Mouse (Mus musculus) fibroblast of lung, adult 2 months (primary cell): ENCODE measurements around the gene Rin3.

Experiments used
- DNase-seq: peaks from one replicate; pipeline ENCODE4 v3.0.0-alpha.2; 2011; ENCODE audit warnings: low read depth

The Rin3 gene

DNA sequence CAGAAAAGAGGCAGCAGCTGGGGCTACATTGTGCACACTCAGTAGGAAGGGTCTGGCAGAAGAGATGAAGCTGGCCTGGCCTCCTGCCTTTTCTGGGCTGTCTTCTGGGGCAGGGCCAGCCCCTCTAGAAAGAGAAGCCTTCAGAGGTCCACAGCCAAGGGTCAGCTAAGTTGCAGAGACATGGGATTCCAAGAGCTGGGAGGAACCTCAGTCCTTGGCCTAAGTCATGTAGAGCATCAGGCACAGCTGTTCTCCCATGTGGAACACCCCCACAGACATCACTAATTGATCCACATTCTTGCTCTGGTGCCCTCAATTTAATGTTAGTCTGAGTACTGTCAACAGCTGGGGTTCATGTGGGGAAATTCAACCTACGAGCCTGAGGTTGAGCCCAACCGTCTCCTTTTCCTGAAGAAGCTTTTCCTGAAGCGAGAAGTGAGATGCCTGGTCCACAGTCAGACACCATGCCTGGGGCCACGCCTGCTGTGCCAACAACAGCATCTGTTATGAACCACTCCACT lies 20.0 kb downstream of the Rin3 start:
- DNase-seq: no peak

DNA sequence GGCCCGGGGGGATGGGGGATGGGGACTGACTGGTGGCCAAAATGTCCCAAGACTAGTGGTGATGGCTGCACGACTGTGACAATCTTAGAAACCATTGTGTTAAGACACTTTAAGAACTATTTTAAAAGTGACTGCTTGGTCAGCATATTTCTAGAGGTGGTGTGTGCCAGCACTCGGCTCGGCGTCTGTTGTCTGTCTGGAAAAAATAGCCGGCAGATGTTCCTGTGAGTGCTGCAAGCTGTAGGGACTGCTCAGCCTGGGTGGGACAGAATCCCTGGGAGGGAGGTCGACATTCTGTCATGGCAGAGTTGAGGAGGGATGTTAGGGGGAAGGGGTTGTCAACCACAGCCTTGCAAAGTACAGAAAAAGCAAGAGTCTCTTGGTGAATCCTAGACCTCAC lies 21.0 kb downstream of the Rin3 start:
- no peak for DNase-seq

DNA sequence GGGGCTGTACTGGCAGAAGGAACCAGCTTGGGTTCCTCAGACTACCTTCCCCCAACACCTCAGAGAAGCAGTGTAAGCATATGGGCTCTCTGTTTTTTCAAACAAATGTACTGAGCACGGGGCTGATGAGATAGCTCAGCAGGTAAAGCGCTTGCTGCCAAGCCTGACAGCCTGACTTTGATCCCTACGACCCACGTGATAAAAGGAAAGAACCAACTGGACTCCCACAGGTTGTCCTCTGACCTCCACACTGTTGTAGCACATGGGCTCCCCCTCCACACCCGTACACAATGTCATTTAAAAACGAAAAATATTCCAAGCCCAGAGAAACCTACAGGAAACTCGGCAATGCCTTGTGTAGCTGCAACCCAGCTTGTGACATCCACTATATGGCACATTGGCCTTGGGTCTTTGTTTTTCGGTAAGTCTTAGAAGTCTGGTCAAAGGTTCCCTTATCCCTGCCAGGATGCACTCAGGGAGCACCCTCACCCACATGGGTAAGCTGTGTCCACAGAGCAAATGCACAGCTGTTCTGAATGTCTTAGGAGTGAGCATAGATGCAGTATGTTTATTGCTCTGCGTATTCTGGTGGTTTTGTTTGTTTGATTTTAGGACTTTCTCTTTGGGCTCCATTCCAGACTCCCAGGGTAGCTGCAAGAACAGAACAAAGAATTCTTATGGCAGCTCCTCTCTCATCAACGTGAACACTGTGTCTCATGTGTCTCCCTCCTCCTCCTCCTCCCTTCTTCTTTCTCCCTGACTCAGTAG lies 22.4 kb downstream of the Rin3 start:
- no peak for DNase-seq

DNA sequence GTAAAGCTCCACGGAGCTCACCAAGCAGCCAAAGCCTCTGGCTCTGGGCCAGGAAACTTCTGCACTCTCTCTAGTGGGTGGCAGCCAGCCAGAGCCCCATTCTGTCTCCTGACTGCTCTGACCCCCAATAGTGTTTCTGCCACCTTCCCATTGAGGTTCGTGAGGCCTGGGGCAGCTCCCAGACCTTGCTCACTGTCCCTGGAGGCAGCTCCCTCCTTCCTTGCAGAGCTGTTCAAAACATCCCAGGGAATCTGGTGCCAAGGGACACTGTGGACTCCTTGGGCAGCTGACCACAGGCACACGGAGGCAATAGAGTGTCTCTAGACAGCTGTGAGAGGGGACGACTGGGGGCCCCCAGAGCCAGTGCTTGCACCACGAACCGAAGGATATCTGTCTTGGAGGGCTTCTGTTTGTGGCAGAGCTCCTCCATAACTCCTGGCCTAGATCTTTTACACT lies 25.2 kb downstream of the Rin3 start:
- no peak for DNase-seq

DNA sequence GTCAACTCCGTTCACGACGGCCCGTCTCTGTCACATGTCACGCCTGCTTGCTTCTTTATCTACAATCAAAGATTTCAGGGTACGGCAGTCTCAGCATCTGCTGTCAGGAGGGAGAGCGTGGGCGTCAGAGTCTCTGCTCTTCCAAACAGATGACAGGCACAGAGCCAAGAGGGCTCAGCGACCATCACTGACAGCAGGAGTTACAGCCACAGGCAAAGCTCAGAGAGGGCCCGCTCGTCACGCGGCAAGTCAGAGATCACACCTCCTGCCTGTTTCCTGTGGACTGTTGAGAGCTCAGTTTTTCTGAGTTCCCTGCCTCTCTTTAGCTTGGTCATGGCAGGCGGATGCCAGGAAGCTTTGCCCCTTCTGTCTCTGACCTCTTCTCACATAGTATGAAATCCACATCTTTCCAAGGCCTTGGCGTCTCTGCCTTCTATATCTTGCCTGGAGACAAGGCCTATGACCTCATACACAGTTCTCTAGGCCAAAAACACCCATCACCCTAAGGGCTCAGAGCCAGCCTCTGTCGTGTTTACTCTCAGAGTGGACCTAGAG lies 25.7 kb downstream of the Rin3 start:
- DNase-seq: no peak

DNA sequence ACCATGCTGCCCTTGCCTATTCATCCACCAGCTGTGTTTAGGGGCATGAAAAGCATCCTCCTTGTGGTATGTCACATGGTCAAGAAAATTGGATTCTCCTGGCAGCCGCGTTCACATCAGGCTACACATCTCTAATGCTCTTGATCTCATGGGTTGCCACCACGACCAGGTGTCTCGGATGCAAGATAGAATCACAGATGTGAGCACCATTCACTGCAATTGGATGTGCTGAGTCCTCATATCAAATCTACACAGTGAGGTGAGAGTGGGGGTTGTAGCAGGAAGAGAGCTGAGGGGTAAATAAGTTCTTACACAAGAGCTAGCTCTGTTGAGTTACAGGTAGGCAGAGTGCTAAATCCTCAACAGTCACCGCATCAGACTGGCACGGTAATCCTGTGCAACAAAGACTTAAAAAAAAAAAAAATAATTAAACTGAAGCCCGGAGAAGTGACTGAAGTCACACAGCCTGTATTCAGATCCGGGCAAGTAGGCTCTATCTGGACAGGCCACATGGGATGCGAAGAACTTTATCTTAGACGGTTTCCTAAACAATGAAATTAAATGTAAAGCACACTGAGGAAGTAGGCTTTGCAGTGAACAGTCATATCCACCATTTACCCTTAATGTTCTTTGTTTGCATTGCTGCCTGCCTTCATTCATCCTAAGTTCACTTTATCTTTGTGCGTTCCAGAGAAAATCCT lies 26.4 kb downstream of the Rin3 start:
- DNase-seq: no peak

DNA sequence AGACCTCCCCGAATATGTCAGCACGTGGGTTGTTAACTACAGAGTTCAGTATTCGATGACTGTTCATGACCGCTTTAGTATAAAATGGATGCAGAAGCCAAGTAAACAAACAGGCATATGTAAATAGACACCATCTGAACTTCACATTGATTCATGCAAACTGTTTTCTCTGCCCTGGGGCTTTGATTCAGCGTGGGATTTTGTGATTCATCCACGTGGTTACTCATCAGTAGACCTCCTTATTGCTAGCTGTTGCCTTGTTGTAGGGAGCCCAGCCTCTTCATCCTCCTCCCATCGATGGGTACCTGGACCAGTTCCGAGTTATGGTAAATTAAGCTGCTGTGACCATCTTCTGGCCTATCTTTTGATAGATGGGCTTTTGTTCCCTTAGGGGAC lies 26.9 kb downstream of the Rin3 start:
- DNase-seq: no peak

DNA sequence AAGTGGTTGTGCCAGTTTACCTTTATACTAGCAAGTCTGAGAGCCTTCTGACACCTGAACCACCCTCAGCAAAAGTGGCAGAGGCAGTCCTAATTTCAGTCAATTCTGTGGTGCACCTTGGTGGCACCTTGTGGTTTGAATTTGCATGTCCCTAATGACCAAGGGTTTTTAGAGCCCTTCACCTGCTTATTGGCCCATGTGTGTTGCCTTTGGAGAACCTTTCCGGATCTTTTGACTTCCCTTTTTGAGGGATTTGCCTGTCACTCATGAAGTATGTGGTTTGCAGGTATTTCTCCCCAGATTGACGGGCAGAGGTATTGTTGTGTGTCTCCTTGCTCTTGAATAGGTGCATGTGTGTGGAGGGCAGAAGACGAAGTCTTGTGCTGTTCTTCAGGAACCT lies 27.4 kb downstream of the Rin3 start:
- DNase-seq: no peak

DNA sequence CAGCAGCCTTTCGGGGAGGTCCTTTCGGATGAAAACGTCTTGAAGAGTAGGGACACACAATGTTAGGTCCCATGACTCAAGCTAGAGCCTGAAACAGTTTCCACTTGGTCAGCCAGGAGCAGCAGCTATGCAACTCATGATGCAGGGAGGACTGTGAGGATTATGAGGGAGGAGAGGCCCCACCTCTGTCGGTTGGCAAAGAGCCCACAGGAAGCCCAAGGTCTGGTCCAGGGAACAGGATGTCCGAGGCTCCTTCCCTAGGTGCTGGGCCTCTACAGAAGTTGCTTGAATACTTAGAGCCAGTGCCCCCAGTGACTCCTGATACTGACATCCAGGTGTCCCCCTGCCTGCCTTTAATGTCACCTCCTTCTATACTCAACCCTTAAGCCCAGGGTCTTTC lies 28.6 kb downstream of the Rin3 start:
- no peak for DNase-seq

DNA sequence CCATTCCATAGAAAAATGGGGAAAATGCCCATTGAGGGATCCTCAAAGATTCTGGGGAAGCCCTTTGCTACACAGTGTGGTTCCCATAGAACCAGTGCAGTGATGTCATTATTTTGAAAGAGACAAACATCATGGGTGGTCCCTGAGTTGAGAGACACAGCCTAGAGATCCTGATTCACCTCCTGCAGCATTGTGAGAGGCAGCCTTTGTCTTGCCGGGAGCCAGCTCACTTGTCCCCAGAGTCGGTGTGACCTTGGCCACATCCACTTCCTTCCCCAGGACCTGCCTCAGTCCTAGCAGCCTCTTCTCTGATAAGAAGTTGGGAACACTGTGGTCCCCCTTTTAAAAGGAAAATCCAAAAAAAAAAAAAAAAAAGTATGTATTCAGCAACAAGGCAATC lies 36.3 kb downstream of the Rin3 start:
- DNase-seq: no peak

DNA sequence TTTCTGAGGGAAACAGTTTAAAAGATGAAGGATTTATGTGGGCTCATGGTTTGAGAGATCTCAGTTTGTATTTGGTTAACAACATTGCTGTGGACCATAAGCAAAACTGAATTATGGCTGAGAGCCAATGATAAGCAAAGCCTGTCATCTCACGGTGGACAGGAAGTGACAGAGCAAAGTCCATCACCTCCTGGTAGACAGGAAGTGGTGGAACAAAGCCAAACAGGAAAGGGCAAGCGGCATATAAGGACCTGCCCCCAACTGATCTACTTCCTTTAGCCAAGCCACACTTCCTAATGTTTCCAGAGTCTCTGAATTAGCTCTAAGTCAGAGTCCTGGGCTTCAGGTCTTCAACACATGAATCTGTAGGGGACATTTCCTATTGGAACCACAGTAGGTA lies 37.1 kb downstream of the Rin3 start:
- no peak for DNase-seq

DNA sequence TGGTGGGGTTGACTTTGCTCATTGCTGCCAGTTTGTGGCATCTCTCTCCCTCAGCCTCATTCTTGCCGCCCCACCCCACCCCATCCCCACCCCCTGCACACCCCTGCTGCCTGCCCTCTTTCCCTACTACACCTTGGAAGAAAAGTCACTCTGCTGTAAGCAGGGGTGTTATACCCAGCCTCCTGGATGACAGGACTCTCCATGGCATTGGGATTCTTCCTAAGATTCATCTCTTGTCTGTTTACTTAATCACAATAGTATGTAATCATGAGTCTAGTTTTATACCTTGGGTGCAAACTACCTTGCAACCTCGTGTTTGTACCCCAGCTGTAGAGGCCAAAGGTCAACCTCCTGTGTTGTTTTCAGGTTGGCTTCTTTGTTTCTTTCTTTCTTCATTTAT lies 37.5 kb downstream of the Rin3 start:
- DNase-seq: no peak

DNA sequence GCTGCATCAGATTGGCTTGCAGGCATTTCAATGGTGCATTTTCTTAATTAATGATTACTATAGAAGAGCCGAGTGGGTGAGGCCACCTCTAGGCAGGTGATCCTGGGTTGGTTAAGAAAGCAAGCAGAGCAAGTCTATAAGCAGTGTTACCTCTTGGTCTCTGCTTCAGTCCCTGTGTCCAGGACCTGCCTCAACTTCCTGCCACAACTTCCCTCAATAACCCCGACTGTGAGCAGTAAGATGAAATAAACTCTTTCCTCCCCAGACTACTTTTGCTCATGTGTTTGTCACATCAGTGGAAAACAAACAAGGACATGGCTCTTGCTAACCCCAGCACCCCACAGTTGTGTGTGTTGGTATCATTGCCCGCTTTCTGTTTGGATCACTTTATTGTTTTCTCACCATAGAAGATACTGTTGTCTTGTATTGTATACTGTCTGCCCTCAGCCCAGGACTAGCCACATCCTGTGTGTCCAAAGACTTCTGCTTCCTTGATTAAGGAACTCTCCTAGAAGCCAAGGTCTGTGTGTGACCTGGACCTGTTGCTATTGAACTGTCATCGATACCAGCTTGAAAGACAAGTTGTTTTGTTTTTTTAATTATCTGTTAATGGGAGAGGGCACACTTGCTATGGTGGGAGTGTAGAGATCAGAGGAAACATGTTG lies 38.3 kb downstream of the Rin3 start:
- DNase-seq: no peak

DNA sequence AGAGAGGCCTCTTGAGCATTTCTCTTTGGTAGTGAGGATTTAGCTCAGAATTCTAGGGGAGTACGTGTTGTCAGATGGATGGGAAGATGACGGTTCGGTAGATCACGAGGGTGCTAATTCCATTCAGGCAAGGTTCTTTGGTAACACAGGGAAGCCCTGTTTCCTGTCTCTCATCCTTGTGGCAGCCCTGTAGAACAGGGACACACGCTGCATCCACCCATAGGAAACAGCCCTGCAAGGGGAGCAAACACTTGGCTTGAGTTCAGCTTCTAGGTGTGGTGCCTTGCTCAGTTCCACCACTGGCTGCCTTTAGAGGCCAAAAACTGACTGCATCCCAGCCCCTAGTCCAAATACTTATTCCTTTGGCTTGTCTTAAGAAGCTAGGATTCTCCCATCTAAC lies 39.0 kb downstream of the Rin3 start:
- no peak for DNase-seq

DNA sequence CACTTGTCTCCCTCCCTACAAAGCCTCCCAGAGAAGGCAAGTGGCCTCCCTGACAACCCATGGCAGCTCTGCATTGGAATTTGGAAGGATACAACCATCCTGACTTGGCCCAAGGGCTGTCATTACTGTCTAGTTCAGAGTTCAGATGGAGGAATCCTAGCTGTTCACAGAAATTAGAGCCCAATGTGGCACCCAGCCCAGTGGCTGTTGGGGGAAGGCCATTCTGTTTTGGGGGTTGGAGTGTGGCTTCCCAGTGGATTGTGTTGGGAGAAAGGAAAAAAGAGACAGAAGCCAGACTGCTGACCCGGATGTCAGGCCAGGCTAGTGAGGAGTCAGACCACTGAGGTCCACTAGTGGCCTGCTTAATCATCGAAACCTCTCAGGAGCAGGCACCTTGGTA lies 40.5 kb downstream of the Rin3 start:
- DNase-seq: peak; percentile 15

DNA sequence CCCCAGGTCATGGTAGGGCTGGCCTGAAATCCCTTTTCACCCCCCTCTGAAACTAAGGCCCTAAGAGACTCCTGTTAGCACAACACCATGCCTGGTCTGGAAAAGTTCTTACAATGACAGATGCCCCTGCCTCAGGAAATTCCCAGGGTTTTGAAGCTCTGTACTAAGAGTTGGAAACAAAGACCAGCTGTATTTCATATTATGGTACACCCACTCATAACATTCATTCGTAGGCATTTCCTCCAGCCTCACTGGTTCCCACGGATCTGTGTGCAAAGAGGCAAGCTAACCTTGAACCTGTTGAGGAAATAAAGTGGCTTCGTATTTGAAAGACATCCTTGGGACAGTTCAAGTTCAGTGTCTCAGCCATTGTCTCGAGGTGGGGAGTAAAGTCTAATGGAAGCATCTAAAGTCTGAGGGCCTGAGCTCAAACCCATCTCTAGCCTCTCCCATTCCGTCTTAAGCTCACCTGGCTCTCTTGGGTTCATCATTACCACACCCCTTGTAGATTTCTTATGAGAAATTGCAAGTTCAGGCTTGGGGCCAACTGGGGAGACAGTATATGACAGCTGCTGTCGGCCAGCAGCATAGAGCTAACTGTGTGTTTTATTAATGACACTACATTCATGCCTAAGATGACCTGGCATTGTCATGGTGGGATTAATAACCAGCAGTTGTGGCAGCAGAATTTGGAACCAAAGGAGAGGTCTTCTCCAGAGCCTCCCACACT lies 41.5 kb downstream of the Rin3 start:
- peak; percentile 40 for DNase-seq

DNA sequence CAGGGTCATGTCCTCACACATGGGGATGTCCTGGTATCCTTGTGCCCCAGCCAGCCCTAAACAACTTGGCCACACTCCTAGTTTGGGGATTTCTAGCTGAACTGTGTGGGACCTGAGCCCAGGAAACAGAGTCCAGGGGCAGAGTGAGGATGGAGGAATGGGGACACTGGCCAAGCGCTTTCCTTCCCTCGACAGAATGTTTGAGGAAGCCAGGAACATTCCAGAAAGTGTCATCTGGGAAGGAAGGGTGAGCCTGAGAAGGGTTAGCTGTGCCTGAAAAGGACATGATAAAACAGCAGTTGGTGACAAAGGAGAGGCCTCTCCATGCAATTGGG lies 42.0 kb downstream of the Rin3 start:
- DNase-seq: no peak

DNA sequence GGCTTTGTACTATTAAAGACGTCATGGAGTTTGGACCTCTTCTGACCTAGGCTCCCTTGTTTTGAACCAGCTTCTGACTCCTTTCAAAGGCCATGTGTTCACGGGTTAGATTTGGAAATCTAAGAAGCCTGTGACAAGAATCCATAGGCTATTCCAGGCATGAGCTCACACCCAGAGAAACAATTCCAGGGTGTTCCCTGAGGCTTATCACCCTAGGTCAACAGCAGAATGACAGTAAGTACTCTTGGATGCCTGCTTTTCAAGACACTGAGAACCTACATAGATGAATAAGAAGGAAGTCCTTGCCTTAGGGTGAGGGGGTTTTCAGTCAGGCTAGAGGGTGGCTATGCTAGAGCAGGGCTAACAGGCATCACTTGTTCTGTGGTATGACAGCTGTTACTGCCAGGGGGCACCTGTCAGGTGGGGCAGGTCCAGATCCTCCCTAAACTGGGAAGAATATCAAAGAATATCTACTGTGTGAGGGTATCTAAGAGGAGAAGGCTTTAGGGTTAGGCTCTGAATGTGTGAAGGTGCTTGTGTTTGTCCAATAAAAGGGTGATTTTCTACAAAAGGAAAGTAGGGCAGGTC lies 44.0 kb downstream of the Rin3 start:
- no peak for DNase-seq

DNA sequence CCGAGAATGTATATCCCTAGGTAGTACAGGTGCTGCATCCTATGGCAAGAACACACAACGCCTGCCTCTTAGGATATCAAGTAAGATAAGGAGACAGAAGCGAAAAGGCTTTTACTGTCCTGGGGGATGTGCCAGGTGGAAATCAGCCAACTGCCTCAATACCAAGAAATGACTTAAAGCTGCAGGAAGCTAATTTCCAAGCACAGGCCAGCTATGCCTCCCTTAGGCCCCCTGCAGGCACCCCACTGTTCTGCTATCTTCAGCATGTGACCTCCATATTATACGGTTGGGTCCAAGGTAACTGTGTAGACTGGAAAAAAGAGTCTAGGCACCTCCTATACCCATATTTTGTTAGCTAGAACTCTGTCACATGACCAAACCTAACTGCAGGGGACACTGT lies 44.7 kb downstream of the Rin3 start:
- no peak for DNase-seq

DNA sequence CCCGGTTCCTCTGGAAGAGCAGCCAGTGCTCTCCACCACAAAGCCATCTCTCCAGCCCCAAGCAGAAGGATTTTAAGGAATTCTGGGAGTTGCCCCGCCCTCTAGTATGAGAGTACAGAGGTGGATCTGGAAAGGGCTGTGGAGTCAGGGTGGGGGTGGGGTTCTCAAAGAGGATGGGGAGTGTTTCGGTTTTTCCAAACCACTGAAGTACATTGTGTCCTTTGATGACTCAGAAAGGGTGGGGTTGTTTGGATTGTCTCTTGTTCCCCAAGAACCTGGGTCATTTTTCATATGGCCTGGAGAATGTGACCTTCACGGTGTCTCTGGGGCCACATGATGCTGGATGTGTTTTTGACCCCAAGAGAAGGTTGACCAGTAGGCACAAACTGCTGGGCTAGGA lies 45.2 kb downstream of the Rin3 start:
- DNase-seq: no peak

DNA sequence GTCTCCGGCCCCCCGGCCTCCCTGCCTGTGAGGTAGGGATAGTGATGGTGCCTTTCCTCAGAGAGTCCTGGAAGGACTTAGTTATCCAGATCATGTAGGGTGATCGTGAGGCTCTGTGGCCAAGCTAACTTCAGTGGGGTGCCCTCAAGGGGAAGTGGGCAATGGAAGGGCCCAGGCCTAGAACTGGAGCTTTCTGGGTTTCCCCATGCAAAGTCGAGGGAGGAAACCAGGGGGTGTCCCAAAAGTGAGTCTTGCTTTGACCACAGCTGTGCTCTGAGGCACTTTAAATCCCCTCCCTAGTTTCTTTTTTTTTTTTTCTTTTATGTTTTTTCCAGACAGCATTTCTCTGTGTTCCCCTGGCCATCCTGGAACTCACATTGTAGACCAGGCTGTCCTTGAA lies 47.3 kb downstream of the Rin3 start:
- DNase-seq: no peak

DNA sequence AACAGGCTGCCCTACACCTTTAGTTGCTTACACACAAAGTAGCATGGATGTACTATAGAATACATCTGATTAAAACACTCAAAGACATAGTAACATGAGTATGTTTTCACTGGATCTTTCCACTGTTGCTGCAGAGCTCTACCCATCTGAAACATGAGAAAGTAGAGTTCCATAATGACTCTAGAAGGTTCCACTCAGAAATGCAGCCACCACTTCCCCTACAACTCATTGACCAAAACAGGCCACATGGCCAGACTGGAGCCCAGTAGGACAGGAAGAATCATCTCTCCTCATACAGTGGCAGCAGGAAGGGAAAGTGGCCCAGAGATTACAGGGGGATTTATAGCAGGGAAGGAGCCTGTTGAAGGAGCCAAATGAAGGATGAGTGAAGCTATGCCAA lies 47.9 kb downstream of the Rin3 start:
- no peak for DNase-seq
